Mouse (Mus musculus): Measurements from ENCODE around the gene Zkscan8. TPM values are rescaled to one million over a fixed set of nuclear protein-coding genes. Genes with fewer than 3 reads are reported as not detected.

The Zkscan8 gene
- polyA plus RNA-seq, 1 experiment from 2014 or later = 11.0 TPM

Other genes with a start within 250 kb of the Zkscan8 start
- gene Gpx5, start 238.4 kb downstream of the Zkscan8 start, polyA plus RNA-seq (2014; fragmentation: Nextera tagmentation; extraction: Ambion mirVana) = not detected in 2 replicates
- gene Gpx6, start 219.0 kb downstream of the Zkscan8 start, polyA plus RNA-seq (2014; fragmentation: Nextera tagmentation; extraction: Ambion mirVana) = 0.32 TPM in 1 of 2 replicates, not detected in the other
- not detected in 2 replicates for gene Olfr1367, start 184.2 kb downstream of the Zkscan8 start, polyA plus RNA-seq (2014; fragmentation: Nextera tagmentation; extraction: Ambion mirVana)
- 18.7 and 20.3 TPM in 2 replicates for gene Zscan12, start 168.3 kb downstream of the Zkscan8 start, polyA plus RNA-seq (2014; fragmentation: Nextera tagmentation; extraction: Ambion mirVana)
- 84.8 and 90.5 TPM in 2 replicates for gene Zkscan3, start 128.4 kb downstream of the Zkscan8 start, polyA plus RNA-seq (2014; fragmentation: Nextera tagmentation; extraction: Ambion mirVana)
- 5.9 and 6.0 TPM in 2 replicates for gene Pgbd1, start 90.1 kb downstream of the Zkscan8 start, polyA plus RNA-seq (2014; fragmentation: Nextera tagmentation; extraction: Ambion mirVana)
- 18.4 and 21.0 TPM in 2 replicates for gene Zscan26, start 77.4 kb downstream of the Zkscan8 start, polyA plus RNA-seq (2014; fragmentation: Nextera tagmentation; extraction: Ambion mirVana)
- gene Nkapl, start 62.6 kb downstream of the Zkscan8 start, polyA plus RNA-seq (2014; fragmentation: Nextera tagmentation; extraction: Ambion mirVana) = 2.5 and 3.4 TPM in 2 replicates
- gene Zkscan4, start 52.2 kb downstream of the Zkscan8 start, polyA plus RNA-seq (2014; fragmentation: Nextera tagmentation; extraction: Ambion mirVana) = 5.2 and 5.9 TPM in 2 replicates
- not detected in 2 replicates for gene Gm10065, start 51.7 kb downstream of the Zkscan8 start, polyA plus RNA-seq (2014; fragmentation: Nextera tagmentation; extraction: Ambion mirVana)
- 0.23 and 0.35 TPM in 2 replicates for gene AK157302, start 35.9 kb downstream of the Zkscan8 start, polyA plus RNA-seq (2014; fragmentation: Nextera tagmentation; extraction: Ambion mirVana)
- 3.7 and 5.1 TPM in 2 replicates for gene Gm11273, start 29.7 kb downstream of the Zkscan8 start, polyA plus RNA-seq (2014; fragmentation: Nextera tagmentation; extraction: Ambion mirVana)
- gene Olfr1366, start 11.7 kb upstream of the Zkscan8 start, polyA plus RNA-seq (2014; fragmentation: Nextera tagmentation; extraction: Ambion mirVana) = 0.05 and 0.25 TPM in 2 replicates
- gene Olfr1535, start 28.8 kb upstream of the Zkscan8 start, polyA plus RNA-seq (2014; fragmentation: Nextera tagmentation; extraction: Ambion mirVana) = 0.17 TPM in 1 of 2 replicates, not detected in the other
- not detected in 2 replicates for gene Olfr1364, start 50.6 kb upstream of the Zkscan8 start, polyA plus RNA-seq (2014; fragmentation: Nextera tagmentation; extraction: Ambion mirVana)
- gene Olfr1362, start 82.9 kb upstream of the Zkscan8 start, polyA plus RNA-seq (2014; fragmentation: Nextera tagmentation; extraction: Ambion mirVana) = not detected in 2 replicates
- not detected in 2 replicates for gene Olfr11, start 111.4 kb upstream of the Zkscan8 start, polyA plus RNA-seq (2014; fragmentation: Nextera tagmentation; extraction: Ambion mirVana)
- not detected in 2 replicates for gene Olfr1361, start 132.3 kb upstream of the Zkscan8 start, polyA plus RNA-seq (2014; fragmentation: Nextera tagmentation; extraction: Ambion mirVana)
- not detected in 2 replicates for gene Olfr1360, start 146.3 kb upstream of the Zkscan8 start, polyA plus RNA-seq (2014; fragmentation: Nextera tagmentation; extraction: Ambion mirVana)
- gene Olfr1359, start 167.0 kb upstream of the Zkscan8 start, polyA plus RNA-seq (2014; fragmentation: Nextera tagmentation; extraction: Ambion mirVana) = not detected in 2 replicates
- 2.1 and 3.0 TPM in 2 replicates for gene Hist1h2bl, start 185.0 kb upstream of the Zkscan8 start, polyA plus RNA-seq (2014; fragmentation: Nextera tagmentation; extraction: Ambion mirVana)
- gene Hist1h2ai, start 185.3 kb upstream of the Zkscan8 start, polyA plus RNA-seq (2014; fragmentation: Nextera tagmentation; extraction: Ambion mirVana) = 17.3 and 25.6 TPM in 2 replicates
- 12.7 and 20.0 TPM in 2 replicates for gene Hist1h3h, start 186.5 kb upstream of the Zkscan8 start, polyA plus RNA-seq (2014; fragmentation: Nextera tagmentation; extraction: Ambion mirVana)
- 4.2 and 4.3 TPM in 2 replicates for gene Hist1h2bm, start 190.9 kb upstream of the Zkscan8 start, polyA plus RNA-seq (2014; fragmentation: Nextera tagmentation; extraction: Ambion mirVana)
- 0.94 and 1.4 TPM in 2 replicates for gene Hist1h4j, start 203.9 kb upstream of the Zkscan8 start, polyA plus RNA-seq (2014; fragmentation: Nextera tagmentation; extraction: Ambion mirVana)
- 2.4 and 8.0 TPM in 2 replicates for gene Hist1h4k, start 219.4 kb upstream of the Zkscan8 start, polyA plus RNA-seq (2014; fragmentation: Nextera tagmentation; extraction: Ambion mirVana)
- 4.9 and 6.5 TPM in 2 replicates for gene Hist1h2ak, start 222.7 kb upstream of the Zkscan8 start, polyA plus RNA-seq (2014; fragmentation: Nextera tagmentation; extraction: Ambion mirVana)
- 0.67 and 2.2 TPM in 2 replicates for gene Hist1h2bn, start 223.0 kb upstream of the Zkscan8 start, polyA plus RNA-seq (2014; fragmentation: Nextera tagmentation; extraction: Ambion mirVana)
- 19.1 TPM in 2 replicates for gene Hist1h1b, start 249.5 kb upstream of the Zkscan8 start, polyA plus RNA-seq (2014; fragmentation: Nextera tagmentation; extraction: Ambion mirVana)